Mouse (Mus musculus): ENCODE results near the gene Gm28038.

The Gm28038 gene

DNA sequence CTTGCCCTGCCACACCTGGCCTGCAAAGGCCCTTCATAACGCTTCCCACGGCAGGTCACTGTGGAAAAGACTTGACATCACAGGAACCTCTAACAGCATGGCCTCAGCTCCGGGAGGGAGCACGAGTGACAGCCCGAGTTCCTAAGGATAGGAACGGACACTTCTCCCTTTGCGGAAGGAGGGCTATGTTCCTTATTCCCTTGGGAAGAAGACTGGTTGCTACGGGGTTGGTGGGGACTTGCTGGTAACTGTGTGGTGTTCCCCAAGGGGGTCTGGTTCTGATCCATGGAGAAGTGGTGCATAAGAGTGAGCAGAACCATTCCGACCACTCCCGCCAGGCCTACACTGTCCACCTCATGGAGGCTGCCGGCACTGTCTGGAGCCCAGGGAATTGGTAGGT lies at the start of gene Gm28038:
Gene Gm28038, plus strand, starts transcription at position 301 of the 400 bp plus-strand sequence.
- no peak for DNase-seq

DNA sequence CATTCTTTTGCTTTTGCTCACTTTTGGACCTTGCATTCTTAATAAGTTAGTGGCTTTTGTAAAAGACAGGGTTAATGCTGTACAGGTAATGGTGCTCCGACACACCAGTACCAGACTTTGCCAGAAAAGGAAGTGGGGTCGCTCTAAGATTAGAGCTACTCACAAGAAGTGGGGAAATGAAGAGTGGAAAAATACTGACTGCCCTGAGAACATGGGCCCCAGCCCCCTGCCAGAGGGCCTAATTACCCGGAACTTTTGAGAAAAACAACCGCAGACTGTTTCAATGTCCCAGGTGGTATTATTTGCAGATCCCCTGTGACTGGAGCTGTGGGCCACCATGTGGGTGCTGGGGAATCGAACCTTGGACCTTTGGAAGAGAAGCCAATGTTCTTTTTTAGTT lies 45.2 kb upstream of the Gm28038 start:
- DNase-seq = no peak

DNA sequence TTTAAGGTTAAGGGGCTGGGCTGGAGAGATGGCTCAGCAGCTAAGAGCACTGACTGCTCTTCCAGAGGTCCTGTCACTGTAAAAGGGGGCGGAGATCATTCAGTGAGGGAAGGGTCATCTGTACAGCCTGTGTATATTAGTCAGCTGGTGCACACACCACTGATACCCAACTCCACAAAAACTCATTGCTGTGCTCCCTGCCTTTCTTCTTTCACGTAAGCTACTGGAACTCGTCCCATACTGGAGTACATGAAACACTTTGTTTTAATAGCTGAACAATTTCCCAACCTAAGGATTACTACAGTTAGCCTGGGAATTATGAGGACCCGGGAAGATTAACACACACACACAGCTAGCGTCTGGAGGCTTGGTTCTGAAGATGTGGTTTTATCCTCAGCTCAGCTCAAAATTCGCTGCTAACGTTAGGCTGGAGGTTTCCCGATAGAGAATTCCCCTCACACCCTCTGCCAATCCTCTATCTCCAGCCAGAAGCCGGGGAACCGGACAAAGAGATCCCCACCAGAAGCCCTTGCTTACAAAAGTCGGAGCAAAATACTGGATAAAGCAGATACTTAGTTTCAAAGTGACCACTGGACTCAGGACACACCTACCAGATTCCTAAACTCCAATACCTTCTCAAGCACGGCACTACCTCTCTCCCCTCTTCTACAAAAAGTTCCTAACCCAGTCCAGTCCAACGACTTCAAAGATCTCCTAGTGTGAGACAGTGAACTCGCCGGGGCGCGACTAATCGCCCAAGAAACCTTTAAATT lies 44.2 kb upstream of the Gm28038 start:
- DNase-seq = no peak

DNA sequence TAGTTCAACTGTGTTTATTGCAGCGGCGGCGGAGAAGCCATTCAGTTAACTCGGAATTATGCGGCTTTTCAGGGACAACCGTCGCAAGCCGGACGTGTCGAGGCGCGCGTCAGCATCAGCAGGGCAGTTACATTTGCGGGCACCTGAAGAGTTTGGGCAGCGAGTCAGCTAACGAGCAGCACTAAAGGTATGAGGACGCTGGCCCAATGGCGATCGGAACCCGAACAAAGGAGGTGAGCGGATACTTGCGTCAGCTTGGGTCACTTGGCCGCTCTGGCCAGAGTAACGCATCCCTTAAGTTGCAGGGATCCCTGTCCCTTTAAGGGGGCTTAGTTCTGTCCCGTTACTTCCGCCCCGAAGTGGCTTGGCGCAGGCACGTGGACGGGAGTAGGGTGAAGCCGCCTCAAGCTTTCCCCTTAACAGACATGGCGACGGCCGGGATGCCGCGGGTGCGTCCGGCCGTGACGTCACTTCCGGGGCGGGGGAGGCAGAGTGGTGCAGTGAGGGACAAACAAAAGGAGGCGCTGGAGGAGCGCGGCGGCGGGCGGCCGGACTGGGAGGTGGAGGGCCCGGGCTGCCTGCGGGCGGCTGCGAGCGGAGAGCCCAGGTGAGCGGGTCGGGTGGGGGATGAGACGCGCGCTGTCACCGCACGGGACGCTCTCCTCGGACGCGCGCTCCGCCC lies 43.5 kb upstream of the Gm28038 start, which contains the start of gene Lrrc8a:
Gene Lrrc8a, plus strand, starts transcription at position 517 of the 682 bp plus-strand sequence.
- peak; percentile 100 for DNase-seq

DNA sequence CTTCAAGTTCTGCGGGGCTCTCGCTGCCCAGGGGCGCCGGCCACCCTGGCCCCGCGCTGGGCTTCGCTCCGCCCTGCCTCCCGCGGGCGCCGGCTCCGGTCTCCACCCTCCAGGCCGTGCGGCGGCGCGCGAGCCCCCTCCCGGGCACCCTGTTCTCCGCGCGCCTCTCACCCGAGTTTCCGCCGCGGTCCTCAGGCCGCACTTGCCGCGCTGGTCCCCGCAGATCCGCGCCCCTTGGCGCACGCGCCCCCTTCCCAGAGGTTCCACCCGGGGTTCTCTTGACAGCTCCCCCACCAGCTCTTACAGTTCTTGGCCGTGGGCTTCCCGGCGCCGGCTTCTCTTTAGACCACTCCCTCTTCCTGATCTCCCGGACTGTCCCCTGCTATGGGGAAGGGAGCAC lies 43.0 kb upstream of the Gm28038 start:
- peak; percentile 73 to 83 for DNase-seq

DNA sequence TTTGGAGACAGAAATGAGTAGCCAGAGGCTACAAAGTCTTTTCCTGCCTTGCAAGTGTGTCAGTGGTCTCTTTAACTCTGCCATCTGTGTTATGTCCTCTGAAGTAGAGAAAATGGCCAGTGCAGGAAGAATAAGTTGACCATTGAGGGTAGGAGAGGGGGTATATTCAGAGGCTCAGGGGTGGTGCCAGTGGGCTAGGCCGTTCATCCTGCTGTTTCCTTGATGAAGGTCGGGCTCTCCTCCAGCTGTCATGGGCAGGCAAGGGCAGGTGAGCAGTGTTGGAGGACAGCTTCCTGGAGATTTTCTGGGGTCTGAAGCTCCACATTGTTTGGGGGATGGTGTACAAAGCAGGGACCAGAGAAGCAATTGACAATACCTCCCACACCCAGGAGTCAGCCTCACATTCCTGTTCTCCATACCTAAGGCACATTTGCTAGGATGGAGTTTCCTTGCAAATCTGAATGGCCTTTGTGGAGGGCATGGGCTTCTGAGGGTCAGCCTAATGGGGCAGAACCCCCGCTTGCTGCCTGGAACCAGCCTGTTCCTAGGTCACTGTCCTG lies 41.9 kb upstream of the Gm28038 start:
- no peak for DNase-seq

DNA sequence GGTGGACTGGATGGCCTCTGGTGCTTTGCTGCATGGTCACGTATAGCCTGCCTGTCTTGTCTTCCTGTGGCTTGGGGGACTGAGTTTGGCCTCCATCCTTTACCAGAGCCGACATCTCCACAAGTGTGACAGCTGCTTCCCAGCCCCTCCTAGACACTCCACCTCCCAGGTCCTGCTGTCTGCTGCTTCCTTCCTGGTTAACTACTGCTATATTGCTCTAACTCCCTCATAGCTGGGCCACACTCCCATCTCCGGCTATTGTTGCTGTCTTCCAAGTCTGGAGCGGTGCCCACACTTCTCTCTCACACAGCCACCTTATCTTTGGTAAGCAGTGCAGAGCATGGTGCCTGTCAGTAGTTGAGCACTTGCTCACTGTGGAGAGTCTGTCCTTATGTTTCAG lies 41.1 kb upstream of the Gm28038 start:
- DNase-seq = no peak

DNA sequence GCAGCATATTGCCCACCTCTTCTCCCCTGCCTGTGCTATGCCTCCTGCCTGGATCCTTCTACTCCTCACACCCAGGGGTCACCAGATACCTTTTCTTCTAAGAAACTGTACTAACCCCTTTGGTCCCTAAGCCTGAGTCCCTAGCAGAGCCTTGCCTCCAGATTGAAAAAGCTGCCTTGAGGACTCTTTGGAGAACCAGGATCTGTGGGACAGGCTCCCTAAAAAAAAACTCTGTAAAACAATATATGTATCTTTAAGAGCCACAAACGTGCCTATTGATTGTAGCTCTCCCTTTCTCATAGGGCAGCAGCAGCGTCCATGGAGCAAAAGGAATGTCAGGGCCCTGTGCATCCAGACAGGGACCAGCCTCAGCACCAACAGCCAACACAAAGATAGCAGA lies 40.6 kb upstream of the Gm28038 start, which contains the start of gene Gm28035:
Gene Gm28035, plus strand, starts transcription at position 301 of the 400 bp plus-strand sequence.
- DNase-seq = no peak

DNA sequence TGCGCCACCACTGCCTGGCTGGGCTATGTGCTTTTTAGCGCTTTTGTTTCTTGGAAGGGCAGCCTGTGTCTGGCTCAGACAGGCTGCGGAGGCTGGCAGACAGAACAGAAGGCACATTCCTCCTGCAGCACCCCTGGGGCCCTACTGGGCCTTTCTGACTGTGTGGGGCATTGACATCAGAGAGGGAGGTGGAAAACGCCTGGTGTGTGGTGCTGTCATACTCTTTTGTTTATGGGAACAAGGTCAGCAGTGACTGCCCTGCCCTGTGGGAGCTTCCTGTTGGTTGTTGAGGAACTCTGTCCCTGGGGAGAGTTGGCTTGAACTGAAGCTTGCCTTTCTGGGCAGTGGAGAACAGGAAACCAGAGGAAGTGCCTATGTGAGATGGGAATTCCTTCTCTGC lies 38.3 kb upstream of the Gm28038 start:
- no peak for DNase-seq

DNA sequence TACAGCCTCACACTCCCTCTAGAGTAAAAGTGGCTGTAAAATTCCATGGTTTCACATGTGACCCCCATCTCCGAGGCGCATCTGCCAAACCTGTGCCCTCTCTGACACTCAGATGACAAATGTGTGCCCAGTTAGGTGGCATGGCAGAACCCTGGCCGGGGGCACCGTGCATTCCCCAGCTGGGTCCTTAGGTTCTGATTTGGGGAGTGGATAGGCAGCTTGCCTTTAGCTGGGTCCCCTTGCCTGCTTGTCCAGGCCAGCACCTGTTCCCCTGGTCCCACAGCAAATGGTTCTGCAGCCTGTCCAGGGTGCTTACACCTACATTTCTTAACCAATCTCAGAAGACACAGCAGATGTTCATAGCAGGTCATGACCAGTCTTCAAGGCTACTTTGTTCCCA lies 37.5 kb upstream of the Gm28038 start:
- no peak for DNase-seq

DNA sequence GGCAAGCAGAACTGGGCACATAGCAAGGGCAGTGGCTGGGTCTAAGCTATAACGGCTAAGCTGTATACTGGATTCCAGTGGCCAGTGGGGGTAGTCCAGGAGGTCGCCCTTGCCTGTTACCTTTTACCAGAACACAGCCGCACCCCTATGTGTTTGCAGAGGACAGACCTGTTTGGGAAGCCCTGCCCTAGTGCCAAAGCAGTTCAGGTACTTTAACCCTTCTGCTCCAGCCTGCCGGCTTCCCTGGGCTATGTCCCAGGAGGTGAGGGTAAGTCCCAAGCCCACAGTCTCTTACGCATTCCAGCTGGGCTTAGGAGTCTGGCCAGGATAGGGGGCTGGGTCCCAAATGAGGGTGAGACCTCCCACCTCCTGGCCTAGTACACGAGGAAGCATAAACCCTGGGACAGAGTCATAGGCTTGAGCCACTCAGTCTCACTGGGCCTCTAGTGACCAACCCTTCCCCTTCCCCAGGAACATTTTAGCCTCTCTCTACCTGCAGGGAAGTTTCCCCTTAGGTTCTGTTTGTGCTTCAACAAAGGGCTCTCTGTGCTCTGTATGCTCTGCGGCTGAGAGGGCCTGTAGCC lies 36.2 kb upstream of the Gm28038 start:
- DNase-seq = no peak

DNA sequence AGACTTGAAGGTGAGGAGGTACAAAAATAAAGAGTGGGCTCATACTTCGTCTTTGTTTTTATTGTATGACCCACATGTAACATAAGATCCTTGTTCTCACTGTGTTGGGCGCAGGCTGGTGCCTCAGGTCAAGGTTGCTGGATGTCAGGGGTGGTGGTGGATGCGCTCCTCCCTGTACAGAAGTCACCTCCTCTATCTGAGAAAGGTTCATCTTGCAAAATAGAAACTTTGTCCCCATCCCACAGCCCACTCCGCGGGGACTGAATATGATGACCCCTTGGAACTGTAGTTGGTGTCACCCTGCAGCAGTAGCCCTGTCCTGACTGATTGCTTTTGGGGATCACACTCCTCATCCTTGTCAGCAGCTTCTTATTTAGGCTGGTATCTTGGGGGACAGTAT lies 33.8 kb upstream of the Gm28038 start:
- DNase-seq = no peak

DNA sequence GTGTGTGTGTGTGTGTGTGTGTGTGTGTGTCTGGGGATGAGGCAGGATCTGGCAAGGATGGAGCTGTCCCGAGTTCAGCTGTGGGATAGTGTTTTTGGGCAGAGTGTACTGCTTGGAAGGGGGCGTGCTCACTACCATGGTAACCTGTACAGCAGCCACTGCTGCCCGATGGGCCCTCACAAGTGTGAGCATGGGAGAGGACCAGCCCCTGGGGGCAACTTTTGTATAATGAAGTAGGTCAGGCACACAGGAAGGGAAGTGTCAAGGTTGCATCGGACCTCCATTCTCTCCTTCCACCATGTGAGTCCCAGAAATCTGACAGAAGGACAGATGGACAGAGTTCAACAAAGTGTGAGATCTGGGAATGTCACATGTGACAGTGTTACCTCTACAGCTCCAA lies 33.2 kb upstream of the Gm28038 start:
- DNase-seq = no peak

DNA sequence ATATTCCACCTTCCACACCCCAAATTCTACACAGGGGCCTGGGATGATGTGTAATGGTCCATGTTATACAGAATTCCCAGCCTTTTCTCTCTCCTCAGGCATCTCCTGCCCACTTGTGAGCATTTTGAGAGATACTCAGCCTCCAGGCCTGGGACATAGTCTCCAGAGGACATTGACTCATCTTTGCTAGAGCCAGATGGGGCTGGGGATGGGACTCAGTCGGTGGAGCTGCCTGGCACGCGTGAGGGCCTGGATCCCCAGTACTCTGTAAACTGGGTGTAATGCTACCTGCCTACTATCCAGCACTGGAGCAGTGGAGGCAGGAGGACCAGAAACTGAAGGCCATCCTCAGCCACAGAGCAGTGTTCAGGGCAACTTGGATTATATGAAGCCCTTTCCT lies 31.7 kb upstream of the Gm28038 start:
- DNase-seq = no peak

DNA sequence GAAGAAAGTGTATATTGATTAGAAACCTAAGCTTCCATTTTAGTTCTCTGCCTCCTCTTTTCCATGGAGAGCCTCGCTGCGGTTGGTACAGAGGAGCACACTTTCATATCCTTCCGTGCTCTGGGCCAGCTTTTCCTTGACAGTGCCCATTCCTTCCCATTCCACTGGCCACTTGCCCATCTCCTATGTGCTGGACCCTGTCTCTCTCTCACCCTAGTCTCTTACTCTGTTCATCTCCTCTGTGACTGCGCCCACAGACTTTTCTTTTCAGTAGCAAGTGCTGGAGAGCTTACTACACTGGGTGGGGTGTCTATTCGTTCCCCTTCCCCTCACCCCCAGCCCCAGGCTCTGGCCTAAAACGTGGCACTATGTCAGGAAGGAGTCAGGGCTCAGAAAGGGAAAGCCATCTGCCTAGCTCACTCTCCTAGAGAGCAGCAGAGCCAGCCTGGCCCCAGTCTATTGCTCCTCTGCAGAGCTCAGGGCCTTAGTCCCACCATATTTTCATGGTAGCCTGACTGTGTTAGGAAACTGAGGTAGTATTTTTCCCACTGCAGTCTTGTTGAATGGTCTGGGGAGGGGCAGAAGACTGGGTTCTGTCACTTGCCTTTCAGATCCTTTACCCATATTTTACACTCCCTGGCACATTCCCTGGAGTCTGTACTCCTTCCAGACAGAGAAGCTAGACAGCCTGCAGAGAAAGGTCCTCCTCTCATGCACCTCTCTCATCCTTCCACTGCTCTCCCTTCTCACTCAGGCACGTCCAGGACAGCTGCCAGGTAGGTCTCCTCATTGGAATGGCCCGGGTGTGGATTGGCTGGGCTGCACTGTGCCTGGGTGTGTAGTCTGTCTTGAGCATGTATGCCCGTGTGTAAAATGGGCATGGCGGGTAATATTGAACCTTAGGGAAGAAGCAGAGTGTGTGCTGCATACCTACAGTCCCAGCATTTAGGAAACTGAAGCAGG lies 30.4 kb upstream of the Gm28038 start:
- no peak for DNase-seq

DNA sequence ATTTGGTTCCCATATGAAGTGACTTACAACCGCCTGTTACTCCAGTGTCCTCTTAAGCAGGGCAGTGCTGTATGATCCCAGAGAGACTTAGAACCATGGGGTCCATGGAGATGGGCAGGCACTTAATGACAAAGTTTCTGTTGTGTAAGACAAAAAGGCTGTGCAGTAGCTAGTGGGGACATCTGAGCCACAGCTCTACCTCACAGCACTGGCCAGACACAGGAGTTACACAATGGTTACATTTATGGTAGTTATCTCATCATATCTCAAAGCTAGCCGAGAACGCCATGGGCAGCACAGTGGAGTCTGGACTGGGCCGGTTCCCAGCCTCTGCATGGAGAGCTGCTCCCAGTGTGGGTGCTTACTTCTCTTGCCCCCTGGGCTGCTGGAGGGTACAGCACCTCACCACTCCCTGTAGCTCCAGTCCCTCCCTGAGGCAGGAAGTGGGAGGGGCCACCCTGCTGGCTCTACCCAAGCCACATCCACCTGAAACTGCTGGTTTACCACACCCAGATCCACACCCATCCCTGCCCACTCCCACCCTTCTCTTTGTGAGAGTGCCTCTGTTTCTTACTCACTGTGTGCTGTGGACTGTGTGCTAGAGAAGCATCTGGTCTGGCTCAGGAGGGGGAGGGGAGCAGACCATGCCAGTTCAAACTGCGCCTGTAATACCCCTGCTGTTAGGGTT lies 29.3 kb upstream of the Gm28038 start:
- DNase-seq = peak; percentile 82 to 89

DNA sequence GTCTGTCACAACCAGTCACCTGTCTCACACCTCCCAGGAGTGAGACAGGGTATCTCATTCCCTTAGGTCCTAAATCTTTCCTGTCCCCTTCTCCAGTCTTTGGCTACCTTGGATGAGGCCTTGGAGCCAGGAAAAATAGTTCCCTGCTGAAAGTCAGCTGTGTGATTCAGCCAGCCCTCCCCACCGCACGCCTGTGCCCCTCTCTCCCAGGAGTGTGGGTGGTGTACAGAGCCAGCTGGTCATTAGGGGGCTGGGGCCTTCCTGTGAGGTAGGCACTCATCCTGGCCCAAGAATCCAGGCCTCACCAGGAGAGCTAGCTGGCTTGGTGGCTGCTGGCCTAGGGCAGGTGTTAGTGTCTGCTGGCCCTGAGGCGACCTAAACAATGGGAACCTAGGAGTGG lies 28.3 kb upstream of the Gm28038 start:
- DNase-seq = no peak

DNA sequence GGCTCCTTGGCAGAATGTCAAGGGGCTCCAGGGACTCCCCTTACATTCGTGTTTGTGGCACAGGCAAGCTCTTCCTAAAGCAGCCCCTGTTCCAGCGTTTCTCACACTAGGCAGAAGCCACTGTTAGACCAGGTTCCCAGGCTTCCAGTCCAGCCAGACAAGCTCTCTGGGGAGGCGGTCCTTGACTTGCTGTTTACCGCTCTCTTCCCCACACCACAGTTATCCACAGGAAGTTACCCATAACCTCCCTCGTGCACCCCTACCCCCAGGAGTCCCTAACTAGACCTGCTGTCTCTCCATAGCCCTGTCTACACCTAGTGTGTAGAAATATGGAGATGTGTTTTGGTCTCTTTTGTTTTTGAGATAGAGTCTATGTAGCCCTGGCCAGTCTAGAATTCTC lies 27.0 kb upstream of the Gm28038 start:
- DNase-seq = no peak

DNA sequence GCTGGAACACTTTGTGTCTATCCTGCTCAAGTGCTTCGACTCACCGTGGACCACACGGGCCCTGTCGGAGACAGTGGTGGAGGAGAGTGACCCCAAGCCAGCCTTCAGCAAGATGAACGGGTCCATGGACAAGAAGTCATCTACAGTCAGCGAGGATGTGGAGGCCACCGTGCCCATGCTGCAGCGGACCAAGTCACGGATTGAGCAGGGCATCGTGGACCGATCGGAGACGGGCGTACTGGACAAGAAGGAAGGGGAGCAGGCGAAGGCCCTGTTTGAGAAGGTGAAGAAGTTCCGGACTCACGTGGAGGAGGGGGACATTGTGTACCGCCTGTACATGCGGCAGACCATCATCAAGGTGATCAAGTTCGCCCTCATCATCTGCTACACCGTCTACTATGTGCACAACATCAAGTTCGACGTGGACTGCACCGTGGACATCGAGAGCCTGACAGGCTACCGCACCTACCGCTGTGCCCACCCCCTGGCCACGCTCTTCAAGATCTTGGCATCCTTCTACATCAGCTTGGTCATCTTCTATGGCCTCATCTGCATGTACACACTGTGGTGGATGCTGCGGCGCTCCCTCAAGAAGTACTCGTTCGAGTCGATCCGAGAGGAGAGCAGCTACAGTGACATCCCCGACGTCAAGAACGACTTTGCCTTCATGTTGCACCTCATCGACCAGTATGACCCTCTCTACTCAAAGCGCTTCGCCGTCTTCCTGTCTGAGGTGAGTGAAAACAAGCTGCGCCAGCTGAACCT lies 25.0 kb upstream of the Gm28038 start:
- DNase-seq = no peak

DNA sequence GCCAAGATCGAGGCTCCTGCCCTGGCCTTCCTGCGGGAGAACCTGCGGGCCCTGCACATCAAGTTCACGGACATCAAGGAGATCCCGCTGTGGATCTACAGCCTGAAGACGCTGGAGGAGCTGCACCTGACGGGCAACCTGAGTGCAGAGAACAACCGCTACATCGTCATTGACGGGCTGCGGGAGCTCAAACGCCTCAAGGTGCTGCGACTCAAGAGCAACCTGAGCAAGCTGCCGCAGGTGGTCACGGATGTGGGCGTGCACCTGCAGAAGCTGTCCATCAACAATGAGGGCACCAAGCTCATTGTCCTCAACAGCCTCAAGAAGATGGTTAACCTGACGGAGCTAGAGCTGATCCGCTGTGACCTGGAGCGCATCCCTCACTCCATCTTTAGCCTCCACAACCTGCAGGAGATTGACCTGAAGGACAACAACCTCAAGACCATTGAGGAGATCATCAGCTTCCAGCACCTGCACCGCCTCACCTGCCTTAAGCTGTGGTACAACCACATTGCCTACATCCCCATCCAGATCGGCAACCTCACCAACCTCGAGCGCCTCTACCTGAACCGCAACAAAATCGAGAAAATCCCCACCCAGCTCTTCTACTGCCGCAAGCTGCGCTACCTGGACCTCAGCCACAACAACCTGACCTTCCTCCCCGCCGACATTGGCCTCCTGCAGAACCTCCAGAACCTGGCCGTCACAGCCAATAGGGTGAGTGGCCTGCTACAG lies 24.1 kb upstream of the Gm28038 start:
- DNase-seq = no peak

Measured in thymus, postnatal 36 days (tissue).